Mouse (Mus musculus) ES-Bruce4 (cell line): Measurements from ENCODE around the gene Trim38. TPM values are rescaled to one million over a fixed set of nuclear protein-coding genes. Genes with fewer than 3 reads are reported as not detected.

Source experiments
- H3K27ac ChIP-seq: 2 replicates; pipeline ENCODE4 v1.5.1; 2012; ENCODE audit warnings: low read length, inconsistent platforms; ENCODE audit not compliant: insufficient read depth
- H3K27me3 ChIP-seq: 2 replicates; pipeline ENCODE4 v1.6.1; 2012; ENCODE audit warnings: mild to moderate bottlenecking, low read length, inconsistent platforms; ENCODE audit not compliant: control insufficient read depth, poor library complexity, insufficient read depth, severe bottlenecking
- H3K36me3 ChIP-seq: 2 replicates; pipeline ENCODE4 v1.6.1; 2012; ENCODE audit warnings: inconsistent platforms, mild to moderate bottlenecking, low read length, moderate library complexity; ENCODE audit not compliant: control insufficient read depth, poor library complexity, insufficient read depth, severe bottlenecking
- H3K4me1 ChIP-seq: one replicate; pipeline ENCODE4 v1.8.1; 2011; ENCODE audit warnings: low read length; ENCODE audit not compliant: control insufficient read depth, insufficient read depth
- H3K4me3 ChIP-seq: 2 replicates; pipeline ENCODE4 v1.5.1; 2011; ENCODE audit warnings: low read depth, mild to moderate bottlenecking, low read length
- H3K9ac ChIP-seq: 2 replicates; pipeline ENCODE4 v1.6.1; 2012; ENCODE audit warnings: low read depth, mild to moderate bottlenecking, inconsistent platforms; ENCODE audit not compliant: poor library complexity, severe bottlenecking
- H3K9me3 ChIP-seq: replicated peaks from 2 replicates; pipeline ENCODE4 v1.6.1; 2012; ENCODE audit warnings: mild to moderate bottlenecking, low read length, inconsistent platforms; ENCODE audit not compliant: control insufficient read depth, poor library complexity, insufficient read depth, severe bottlenecking
- CTCF ChIP-seq: IDR thresholded peaks from one replicate; pipeline ENCODE4 v1.8.1; 2011; ENCODE audit warnings: low read depth, low read length
- EP300 ChIP-seq: IDR thresholded peaks from 2 replicates; pipeline ENCODE4 v1.6.1; 2011; ENCODE audit warnings: low read depth, low read length; ENCODE audit not compliant: insufficient read depth
- POLR2A ChIP-seq: IDR thresholded peaks from one replicate; pipeline ENCODE4 v1.8.1; 2011; ENCODE audit warnings: low read length; ENCODE audit not compliant: insufficient read depth
- polyA plus RNA-seq: library from polyadenylated mRNA; stranded (reverse); fragments of >200 nt; gene quantifications from 2 replicates; pipeline ENCODE4 v1.2.4, GENCODE M21; 2011; ENCODE audit warnings: low read depth; ENCODE audit not compliant: missing spikeins, insufficient read depth, insufficient read length

Trim38 gene
- polyA plus RNA-seq, 1 experiment: not detected

DNA sequence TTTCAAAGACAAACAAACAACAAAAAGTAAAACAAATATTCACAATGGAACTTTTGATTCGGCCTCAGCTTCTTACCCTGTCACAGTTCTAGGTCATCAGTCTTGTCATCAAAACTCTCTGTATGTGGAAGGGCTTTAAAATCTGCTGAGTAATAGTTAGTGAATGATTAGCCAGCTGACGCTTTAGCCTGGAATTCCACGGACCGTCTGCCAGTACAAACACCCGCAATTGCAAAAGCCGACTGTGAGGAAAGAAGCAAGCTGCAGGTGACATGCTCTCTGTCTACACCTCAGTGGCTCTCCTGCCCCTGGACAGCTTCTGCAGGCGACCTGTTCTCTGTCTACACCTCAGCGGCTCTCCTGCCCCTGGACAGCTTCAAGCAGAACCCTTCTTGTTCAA lies 39.2 kb upstream of the Trim38 start:
- Histone ChIP-seq H3K4me3 (no peak overlapping the region), H3K27ac (no peak overlapping the region), H3K4me1 (no peaks in the 10 kb centered on the region), H3K9me3 (no peaks in the 10 kb centered on the region), H3K36me3 (no peaks in the 10 kb centered on the region), H3K9ac (no peak overlapping the region), H3K27me3 (no peaks in the 10 kb centered on the region)
- TF ChIP-seq POLR2A: no peak

DNA sequence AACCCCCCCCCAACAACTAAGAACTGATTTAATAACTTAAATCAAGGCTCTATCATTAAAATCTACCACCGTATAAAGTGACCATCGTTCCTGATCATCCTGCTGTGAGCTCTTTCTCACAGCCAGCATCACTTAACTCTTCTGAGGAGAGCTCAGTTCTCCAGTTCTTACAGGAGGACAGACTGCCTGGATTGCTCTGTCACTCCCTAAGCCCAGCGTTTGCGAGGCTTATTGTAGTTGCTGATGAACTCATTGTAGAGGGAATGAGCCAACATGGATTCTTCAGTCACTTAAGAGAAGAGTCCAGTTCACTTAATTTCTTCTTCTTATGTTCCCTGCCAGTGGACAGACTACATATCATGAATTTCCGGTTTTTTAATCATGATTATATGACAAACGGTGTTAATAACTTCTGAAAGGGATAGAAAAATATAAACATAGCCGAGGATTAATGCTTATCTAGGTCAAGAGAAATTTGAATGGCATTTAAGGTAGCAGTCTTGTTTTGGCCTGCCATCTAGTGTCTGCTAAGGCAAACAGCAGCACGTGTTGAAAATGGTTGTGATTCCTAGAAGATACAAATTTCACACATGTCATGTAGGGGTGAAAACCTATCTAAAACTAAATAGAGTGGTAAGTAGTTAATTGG lies 37.4 kb upstream of the Trim38 start:
- H3K9me3 ChIP-seq: no peaks in the 10 kb centered on the region
- H3K4me1 ChIP-seq: no peaks in the 10 kb centered on the region
- no peaks in the 10 kb centered on the region for H3K27me3 ChIP-seq
- H3K4me3 ChIP-seq: no peak overlapping the region
- no peak overlapping the region for H3K27ac ChIP-seq
- H3K36me3 ChIP-seq: no peaks in the 10 kb centered on the region
- H3K9ac ChIP-seq: no peak overlapping the region
- peak; percentile 22 for TF ChIP-seq CTCF
- TF ChIP-seq EP300: no peak

GRCm38 (mm10) chr13:23737091-23737490 lies 32.6 kb upstream of the Trim38 start:
- Histone ChIP-seq H3K27me3 (no peaks in the 10 kb centered on the region), H3K36me3 (no peaks in the 10 kb centered on the region), H3K4me1 (no peaks in the 10 kb centered on the region), H3K27ac (no peak overlapping the region), H3K4me3 (no peak overlapping the region), H3K9ac (no peak overlapping the region), H3K9me3 (no peaks in the 10 kb centered on the region)
- TF ChIP-seq POLR2A (no peak), EP300 (no peak), CTCF (no peak)

DNA sequence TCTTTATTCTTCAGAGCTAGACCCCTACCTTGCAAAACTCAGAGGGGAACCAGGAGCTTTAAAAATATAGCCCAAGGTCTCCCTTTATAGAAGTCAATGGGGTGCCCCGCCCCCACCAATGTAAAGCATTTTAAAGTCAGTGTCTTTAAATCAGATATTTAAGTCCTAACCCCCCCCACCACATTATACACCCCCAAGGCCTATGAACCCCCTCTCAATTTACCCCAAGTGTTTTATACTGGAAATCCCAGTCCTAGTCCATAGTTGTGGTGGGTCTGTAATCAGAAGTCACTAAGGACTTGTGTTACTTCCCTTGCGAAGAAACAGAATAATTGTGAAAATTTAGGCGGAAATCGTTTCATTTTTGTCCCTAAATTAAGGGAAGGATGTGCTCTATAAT lies 31.7 kb upstream of the Trim38 start:
- Histone ChIP-seq H3K36me3 (no peaks in the 10 kb centered on the region), H3K9me3 (no peaks in the 10 kb centered on the region), H3K27ac (peak overlapping the region; percentile 85), H3K4me1 (no peaks in the 10 kb centered on the region), H3K27me3 (no peaks in the 10 kb centered on the region), H3K9ac (peak overlapping the region; percentile 85), H3K4me3 (no peak overlapping the region)
- no peak for TF ChIP-seq POLR2A
- no peak for TF ChIP-seq CTCF
- TF ChIP-seq EP300: no peak

GRCm38 (mm10) chr13:23738677-23739068 lies 31.0 kb upstream of the Trim38 start, which contains the start of gene Hist1h1c:
Gene Hist1h1c (plus strand): TSS chr13:23738808.
- peak; percentile 98 for TF ChIP-seq POLR2A
- TF ChIP-seq CTCF: no peak
- no peaks in the 10 kb centered on the region for H3K36me3 ChIP-seq
- no peaks in the 10 kb centered on the region for H3K9me3 ChIP-seq

GRCm38 (mm10) chr13:23739069-23739921 lies 30.4 kb upstream of the Trim38 start:
- peak overlapping the region; percentile 90 for H3K27ac ChIP-seq
- H3K9ac ChIP-seq: peak overlapping the region; percentile 83
- H3K9me3 ChIP-seq: no peaks in the 10 kb centered on the region
- H3K4me3 ChIP-seq: peak overlapping the region; percentile 74
- H3K27me3 ChIP-seq: no peaks in the 10 kb centered on the region
- H3K4me1 ChIP-seq: no peaks in the 10 kb centered on the region
- no peaks in the 10 kb centered on the region for H3K36me3 ChIP-seq
- TF ChIP-seq CTCF: no peak
- peak; percentile 99 for TF ChIP-seq POLR2A
- peak; percentile 84 for TF ChIP-seq EP300

More at GRCm38 (mm10) chr13:23738677-23739068, 31.0 kb upstream of the Trim38 start, which contains the start of gene Hist1h1c:
- peak within 1 kb of the TSS; percentile 74 for H3K4me3 ChIP-seq
- H3K4me1 ChIP-seq: no peaks in the 10 kb centered on the region
- peak within 1 kb of the TSS; percentile 90 for H3K27ac ChIP-seq
- peak within 1 kb of the TSS; percentile 85 for H3K9ac ChIP-seq
- H3K27me3 ChIP-seq: no peaks in the 10 kb centered on the region
